Mouse (Mus musculus) testis, adult 2 months (tissue): ENCODE measurements around the gene Dnajc7. TPM values are rescaled to one million over a fixed set of nuclear protein-coding genes. Genes with fewer than 3 reads are reported as not detected.
A peak's percentile ranks its signal among the peaks of the same experiment; 100 is the strongest.

Experiments
- H3K27ac ChIP-seq: fragments of 200-500 bp; 2 replicates; pipeline ENCODE4 v1.5.1; 2012; ENCODE audit warnings: low read depth, low read length; ENCODE audit not compliant: control insufficient read depth, insufficient read depth
- H3K27me3 ChIP-seq: fragments of 200-500 bp; 2 replicates; pipeline ENCODE4 v1.6.1; 2012; ENCODE audit warnings: mild to moderate bottlenecking, low read length, moderate library complexity; ENCODE audit not compliant: control insufficient read depth, insufficient read depth
- H3K36me3 ChIP-seq: fragments of 200-500 bp; 2 replicates; pipeline ENCODE4 v1.6.1; 2012; ENCODE audit warnings: mild to moderate bottlenecking, low read length; ENCODE audit not compliant: control insufficient read depth, insufficient read depth
- H3K4me1 ChIP-seq: fragments of 200-500 bp; 2 replicates; pipeline ENCODE4 v1.6.1; 2012; ENCODE audit warnings: low read length; ENCODE audit not compliant: control insufficient read depth, insufficient read depth
- H3K4me3 ChIP-seq: fragments of 200-500 bp; 2 replicates; pipeline ENCODE4 v1.5.1; 2012; ENCODE audit warnings: low read depth, mild to moderate bottlenecking, low read length, moderate library complexity, mixed read lengths; ENCODE audit not compliant: control insufficient read depth
- CTCF ChIP-seq: fragments of 200-500 bp; IDR thresholded peaks from 2 replicates; pipeline ENCODE4 v1.5.1; 2012; ENCODE audit warnings: low read depth, mild to moderate bottlenecking, inconsistent platforms, low read length, moderate library complexity; ENCODE audit not compliant: control insufficient read depth, insufficient read depth, insufficient replicate concordance
- POLR2A ChIP-seq: fragments of 200-500 bp; IDR thresholded peaks from 2 replicates; pipeline ENCODE4 v1.6.1; 2012; ENCODE audit warnings: low read depth, mild to moderate bottlenecking, inconsistent platforms, low read length, moderate library complexity; ENCODE audit not compliant: control insufficient read depth
- polyA plus RNA-seq: library from polyadenylated mRNA; depleted of rRNA; stranded (reverse); fragments of >200 nt; gene quantifications from 2 replicates; pipeline ENCODE4 v1.2.3, GENCODE M21; 2012

The Dnajc7 gene
- polyA plus RNA-seq, 1 experiment: 150 TPM

DNA sequence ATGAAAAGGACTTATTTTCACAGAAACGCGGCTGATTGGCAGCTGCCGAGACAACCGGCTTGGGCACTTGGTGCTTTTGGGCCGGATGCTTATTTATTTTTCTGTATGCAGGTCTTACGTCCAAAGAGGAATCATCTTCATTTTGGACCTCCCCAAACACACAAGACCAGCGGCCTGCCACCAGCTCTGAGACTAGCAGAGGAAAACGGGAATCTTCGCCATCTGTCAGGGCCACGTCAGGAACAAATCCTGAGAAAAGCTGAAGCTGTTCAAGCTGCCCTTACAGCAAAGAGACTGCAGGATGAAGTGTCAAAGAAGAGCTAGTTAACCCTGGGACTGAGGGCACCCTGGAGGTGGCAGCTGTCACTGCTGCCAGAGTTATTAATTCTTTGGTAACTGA, 14.5 kb downstream of the Dnajc7 start:
- Histone ChIP-seq H3K4me1 (peaks cover 2% of the 10 kb centered on the region), H3K4me3 (no peak overlapping the region), H3K27ac (no peak overlapping the region), H3K27me3 (no peaks in the 10 kb centered on the region), H3K36me3 (no peaks in the 10 kb centered on the region)
- TF ChIP-seq POLR2A (no peak), CTCF (no peak)

DNA sequence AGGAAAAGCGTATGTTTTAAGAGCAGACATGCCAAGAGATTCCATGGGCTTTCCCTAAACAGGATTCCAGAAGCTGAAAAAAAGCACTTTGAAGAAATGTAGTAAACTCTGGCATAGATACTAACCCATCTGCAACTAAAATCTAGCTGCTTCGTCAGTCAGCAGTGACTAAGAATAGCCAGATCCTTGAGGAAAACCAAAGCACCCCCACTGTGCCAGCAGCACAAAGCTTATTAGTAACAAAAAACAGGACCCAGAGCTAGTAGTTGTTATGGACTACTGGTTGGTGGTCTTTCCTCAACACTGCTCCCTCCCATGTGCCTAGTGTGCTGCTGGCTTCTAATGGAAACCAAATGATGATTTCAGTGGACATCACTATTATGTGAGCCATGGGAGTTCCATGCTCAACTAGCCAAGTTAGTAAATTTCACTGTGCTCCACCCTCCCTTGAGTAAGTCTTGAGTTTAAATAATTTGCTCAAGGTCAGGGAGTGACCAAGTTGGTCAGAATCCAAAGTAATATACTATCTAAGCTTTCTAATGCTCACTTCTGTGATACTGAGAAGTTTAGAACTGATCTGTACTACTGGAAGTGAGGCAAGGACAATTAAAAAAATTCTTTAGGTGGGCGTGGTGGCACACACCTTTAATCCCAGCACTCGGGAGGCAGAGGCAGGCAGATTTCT, 15.5 kb downstream of the Dnajc7 start:
- TF ChIP-seq CTCF: no peak
- no peak for TF ChIP-seq POLR2A
- H3K36me3 ChIP-seq: no peaks in the 10 kb centered on the region
- no peak overlapping the region for H3K4me3 ChIP-seq
- no peaks in the 10 kb centered on the region for H3K27me3 ChIP-seq
- H3K27ac ChIP-seq: no peak overlapping the region
- no peaks in the 10 kb centered on the region; the same call in 1 of the 2 replicates for H3K4me1 ChIP-seq

DNA sequence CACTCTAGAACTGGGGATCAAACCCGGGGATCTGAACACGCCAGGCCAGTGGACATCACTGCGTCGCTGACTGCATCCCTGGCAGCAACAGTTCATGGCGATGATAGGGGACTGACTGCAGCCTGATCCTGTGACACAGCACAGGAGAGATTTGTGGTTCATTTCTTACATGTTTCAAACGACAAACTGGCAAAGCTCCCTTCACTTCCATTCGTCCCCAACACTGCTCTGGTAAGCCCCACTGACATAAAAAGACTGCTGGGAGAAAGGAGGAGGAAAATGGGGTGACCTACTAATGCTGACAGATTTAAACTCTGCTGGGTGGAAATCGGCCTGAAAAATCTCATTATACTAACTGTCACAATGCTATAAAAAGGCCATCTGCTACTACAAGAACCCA, 16.2 kb downstream of the Dnajc7 start:
- TF ChIP-seq POLR2A (no peak), CTCF (no peak)
- Histone ChIP-seq H3K4me3 (no peak overlapping the region), H3K27me3 (no peaks in the 10 kb centered on the region), H3K36me3 (peaks cover 2% of the 10 kb centered on the region; the same call in 1 of the 2 replicates), H3K27ac (peak overlapping the region; percentile 64), H3K4me1 (no peaks in the 10 kb centered on the region; the same call in 1 of the 2 replicates)

DNA sequence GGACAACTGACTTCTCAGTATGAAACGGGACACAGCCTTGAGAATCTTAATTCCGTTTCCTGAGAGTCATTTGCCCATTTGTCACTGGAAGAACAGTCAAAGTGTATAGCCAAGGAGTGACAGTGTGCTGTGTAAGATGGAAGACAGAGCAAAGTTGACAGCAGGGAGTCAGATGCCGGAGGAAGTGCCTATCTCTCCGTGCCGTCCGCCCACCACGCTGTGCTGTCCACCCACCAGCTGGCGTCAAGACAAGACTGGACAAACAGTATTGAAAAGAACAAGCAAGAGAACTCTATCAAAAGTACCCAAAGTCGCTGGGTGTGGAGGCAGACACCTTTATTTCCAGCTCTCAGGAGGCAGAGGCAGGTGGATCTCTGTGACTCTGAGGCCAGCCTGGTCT, 16.8 kb downstream of the Dnajc7 start:
- Histone ChIP-seq H3K4me3 (no peak overlapping the region), H3K36me3 (peaks cover 2% of the 10 kb centered on the region), H3K27ac (no peak overlapping the region), H3K27me3 (no peaks in the 10 kb centered on the region), H3K4me1 (no peaks in the 10 kb centered on the region)
- TF ChIP-seq CTCF (no peak), POLR2A (no peak)

DNA sequence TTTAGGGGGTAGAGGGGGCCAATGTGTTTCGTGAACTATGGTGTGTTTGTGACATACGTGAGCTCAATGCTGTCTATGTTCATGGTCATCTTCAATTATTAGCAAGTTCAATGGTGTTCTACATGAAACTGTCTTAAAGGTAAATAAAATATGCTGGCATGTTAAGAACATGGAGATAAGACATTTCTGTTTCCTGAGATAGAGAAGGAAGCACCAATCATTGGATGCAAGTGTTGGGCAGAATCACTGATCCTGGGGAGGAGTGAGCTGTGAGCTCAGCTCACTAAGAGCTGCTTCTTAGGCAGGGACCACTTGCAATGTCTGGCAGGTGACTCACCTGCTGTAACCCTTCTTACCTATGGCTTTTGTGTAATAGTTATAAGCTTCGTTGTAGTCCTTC, 18.6 kb downstream of the Dnajc7 start:
- TF ChIP-seq CTCF (no peak), POLR2A (no peak)
- Histone ChIP-seq H3K4me1 (no peaks in the 10 kb centered on the region), H3K36me3 (peaks cover 4% of the 10 kb centered on the region), H3K27me3 (no peaks in the 10 kb centered on the region), H3K27ac (no peak overlapping the region), H3K4me3 (no peak overlapping the region)

- peaks cover 5% of the 10 kb centered on the region for H3K36me3 ChIP-seq
- TF ChIP-seq CTCF: no peak
- TF ChIP-seq POLR2A: no peak
- H3K27ac ChIP-seq: no peak overlapping the region
- H3K4me3 ChIP-seq: no peak overlapping the region
- no peaks in the 10 kb centered on the region for H3K4me1 ChIP-seq
- no peaks in the 10 kb centered on the region for H3K27me3 ChIP-seq
Measured at GRCm38 (mm10) chr11:100598074-100598473, 21.9 kb downstream of the Dnajc7 start.

- Histone ChIP-seq H3K27ac (no peak overlapping the region), H3K27me3 (no peaks in the 10 kb centered on the region), H3K4me1 (no peaks in the 10 kb centered on the region), H3K4me3 (no peak overlapping the region), H3K36me3 (peaks cover 5% of the 10 kb centered on the region)
- TF ChIP-seq POLR2A (no peak), CTCF (no peak)
Measured at GRCm38 (mm10) chr11:100595533-100595932, 24.4 kb downstream of the Dnajc7 start.

- Histone ChIP-seq H3K27me3 (no peaks in the 10 kb centered on the region), H3K36me3 (peaks cover 5% of the 10 kb centered on the region), H3K4me3 (peak overlapping the region; percentile 77), H3K27ac (peak overlapping the region; percentile 80), H3K4me1 (no peaks in the 10 kb centered on the region)
- peak; percentile 47; the same call in 1 of the 2 replicates for TF ChIP-seq POLR2A
- TF ChIP-seq CTCF: no peak
Measured at GRCm38 (mm10) chr11:100594608-100595007, 25.4 kb downstream of the Dnajc7 start.
